Mouse (Mus musculus) ovary, postnatal 36 days (tissue): ENCODE measurements around the gene Gpatch3.

Experiments used
- DNase-seq: peaks from one replicate; pipeline ENCODE4 v3.0.0; 2022; ENCODE audit warnings: low spot score, mixed read lengths

The Gpatch3 gene

GRCm38 (mm10) chr4:133584059-133584951 is 9.8 kb downstream of the Gpatch3 start, which contains the start of gene Gpn2:
Gene Gpn2, plus strand, starts transcription at chr4:133584362.
- peak; percentile 74 for DNase-seq

- peak; percentile 59 for DNase-seq
These were observed 18.0 kb downstream of the Gpatch3 start for GRCm38 (mm10) chr4:133592570-133592969.

- no peak for DNase-seq
These were observed 21.0 kb downstream of the Gpatch3 start for GRCm38 (mm10) chr4:133595538-133595937.

GRCm38 (mm10) chr4:133596084-133596483 is 21.5 kb downstream of the Gpatch3 start:
- DNase-seq: no peak

- no peak for DNase-seq
These were observed 24.1 kb downstream of the Gpatch3 start for GRCm38 (mm10) chr4:133598616-133599015.

GRCm38 (mm10) chr4:133599116-133599515 is 24.6 kb downstream of the Gpatch3 start:
- no peak for DNase-seq

- DNase-seq: peak; percentile 91
These were observed 25.1 kb downstream of the Gpatch3 start for GRCm38 (mm10) chr4:133599571-133600073.

GRCm38 (mm10) chr4:133600306-133600705 is 25.8 kb downstream of the Gpatch3 start:
- DNase-seq: no peak

- peak; percentile 47 for DNase-seq
These were observed 27.2 kb downstream of the Gpatch3 start, which contains the start of gene Sfn for GRCm38 (mm10) chr4:133601721-133602218. Gene Sfn, minus strand, starts transcription at chr4:133602168.

- DNase-seq: no peak
These were observed 28.5 kb downstream of the Gpatch3 start for GRCm38 (mm10) chr4:133603056-133603455.

GRCm38 (mm10) chr4:133604175-133604574 is 29.6 kb downstream of the Gpatch3 start:
- no peak for DNase-seq

- DNase-seq: no peak
These were observed 30.3 kb downstream of the Gpatch3 start for GRCm38 (mm10) chr4:133604856-133605255.

GRCm38 (mm10) chr4:133605330-133605729 is 30.8 kb downstream of the Gpatch3 start:
- DNase-seq: no peak

- DNase-seq: no peak
These were observed 32.7 kb downstream of the Gpatch3 start for GRCm38 (mm10) chr4:133607284-133607683.

- DNase-seq: peak; percentile 84
These were observed 35.2 kb downstream of the Gpatch3 start for GRCm38 (mm10) chr4:133609719-133610118.

GRCm38 (mm10) chr4:133611815-133612214 is 37.3 kb downstream of the Gpatch3 start:
- DNase-seq: no peak

- DNase-seq: no peak
These were observed 37.9 kb downstream of the Gpatch3 start for GRCm38 (mm10) chr4:133612416-133612815.

GRCm38 (mm10) chr4:133613026-133613425 is 38.5 kb downstream of the Gpatch3 start:
- DNase-seq: no peak

GRCm38 (mm10) chr4:133613867-133614266 is 39.3 kb downstream of the Gpatch3 start:
- no peak for DNase-seq

- DNase-seq: no peak
These were observed 39.8 kb downstream of the Gpatch3 start for GRCm38 (mm10) chr4:133614274-133614761.

GRCm38 (mm10) chr4:133615416-133615815 is 40.9 kb downstream of the Gpatch3 start:
- DNase-seq: no peak

- no peak for DNase-seq
These were observed 43.4 kb downstream of the Gpatch3 start for GRCm38 (mm10) chr4:133617936-133618335.
